Mouse (Mus musculus) intestine, postnatal 0 days (tissue): ENCODE data around the gene Ugp2. TPM values are rescaled to one million over a fixed set of nuclear protein-coding genes. Genes with fewer than 3 reads are reported as not detected.
A peak's percentile ranks its signal among the peaks of the same experiment; 100 is the strongest.
"Not testable (repeated sequence)": the region's sequence is repeated elsewhere in the genome, so short reads cannot be mapped to it uniquely, and the experiment has no call there.

Experiments used
- ATAC-seq: fragments of 200-750 bp; cut with Nextera tagmentation; 2 replicates; pipeline ENCODE4 v1.8.0; 2017; ENCODE audit warnings: mild to moderate bottlenecking, moderate TSS enrichment, moderate library complexity
- H3K27ac ChIP-seq: fragments of 300-500 bp; sonication (generic); 2 replicates; pipeline ENCODE4 v1.5.1; 2014; ENCODE audit warnings: mild to moderate bottlenecking, low read depth, low read length, moderate library complexity
- H3K27me3 ChIP-seq: fragments of 300-500 bp; sonication (generic); replicated peaks from 2 replicates; pipeline ENCODE4 v1.6.1; 2014; ENCODE audit warnings: low read length, mixed read lengths; ENCODE audit not compliant: control insufficient read depth, insufficient read depth
- H3K36me3 ChIP-seq: fragments of 300-500 bp; sonication (generic); 2 replicates; pipeline ENCODE4 v1.6.1; 2014; ENCODE audit warnings: mild to moderate bottlenecking, moderate library complexity; ENCODE audit not compliant: control insufficient read depth, insufficient read depth
- H3K4me1 ChIP-seq: fragments of 300-500 bp; sonication (generic); replicated peaks from 2 replicates; pipeline ENCODE4 v1.6.1; 2014; ENCODE audit warnings: antibody characterized with exemption, low read length, mixed read lengths; ENCODE audit not compliant: control insufficient read depth, insufficient read depth
- H3K4me2 ChIP-seq: fragments of 300-500 bp; sonication (generic); replicated peaks from 2 replicates; pipeline ENCODE4 v1.6.1; 2014; ENCODE audit warnings: low read depth, mild to moderate bottlenecking, moderate library complexity
- H3K4me3 ChIP-seq: fragments of 300-500 bp; sonication (generic); 2 replicates; pipeline ENCODE4 v1.5.1; 2014; ENCODE audit warnings: low read depth, low read length
- H3K9ac ChIP-seq: fragments of 300-500 bp; sonication (generic); 2 replicates; pipeline ENCODE4 v1.6.1; 2014; ENCODE audit warnings: mild to moderate bottlenecking, low read depth, low read length
- H3K9me3 ChIP-seq: fragments of 300-500 bp; sonication (generic); 2 replicates; pipeline ENCODE4 v1.6.1; 2016; ENCODE audit warnings: mixed run types; ENCODE audit not compliant: control insufficient read depth
- CTCF ChIP-seq: sonication (generic); IDR thresholded peaks from 2 replicates; pipeline ENCODE4 v1.5.1; 2016; ENCODE audit warnings: low read depth, mild to moderate bottlenecking, control low read depth, antibody characterized with exemption, moderate library complexity
- WGBS: fragments of 180-500 bp; shearing (Covaris S2); extraction: QIAGEN DNeasy Blood & Tissue Kit; methylation state at CpG from one replicate; pipeline ENCODE4 v1.1.7; 2014; 5-methylcytosine and 5-hydroxymethylcytosine counted together
- microRNA counts: library from miRNA; unstranded; fragments of <30 nt; microRNA quantifications from one replicate; lab custom pipeline; 2016
- microRNA-seq: library from miRNA; unstranded; fragments of <30 nt; microRNA quantifications from one replicate; pipeline ENCODE4, GENCODE M21; 2016
- polyA plus RNA-seq: library from polyadenylated mRNA; unstranded; fragments of >200 nt; fragmentation: Nextera tagmentation; extraction: Ambion mirVana; gene quantifications from 2 replicates; pipeline ENCODE4 v1.2.1, GENCODE M21; 2015

Ugp2 gene
- polyA plus RNA-seq, 1 experiment from 2014 or later = 156 TPM

DNA sequence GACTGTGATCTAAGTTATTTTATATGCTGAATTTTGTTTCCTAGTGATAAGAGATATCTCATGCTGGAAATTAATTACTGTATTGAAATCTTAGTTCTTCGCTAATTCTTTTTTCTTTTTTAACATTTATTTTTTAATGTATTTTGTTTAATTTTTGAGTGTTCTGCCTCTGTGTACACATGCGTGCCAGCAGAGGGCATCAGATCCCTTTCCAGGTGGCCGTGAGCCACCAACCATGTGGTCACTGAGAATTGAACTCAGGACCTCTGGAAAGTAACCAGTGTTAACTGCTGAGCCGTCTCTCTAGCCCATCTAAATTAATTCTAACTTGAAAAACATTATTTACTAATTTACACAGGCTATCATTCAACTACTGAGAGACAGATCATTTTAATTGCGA is 62.9 kb downstream of the Ugp2 start:
- Histone ChIP-seq H3K4me3 (no peak overlapping the region), H3K9me3 (no peaks in the 10 kb centered on the region), H3K27me3 (no peaks in the 10 kb centered on the region), H3K27ac (no peak overlapping the region), H3K4me1 (no peaks in the 10 kb centered on the region), H3K36me3 (peaks cover 42% of the 10 kb centered on the region), H3K4me2 (no peak overlapping the region), H3K9ac (no peak overlapping the region)
- ATAC-seq = no peak
- 87% methylated on average over 5 of the region's 5 CpGs for WGBS
- TF ChIP-seq CTCF = peak; percentile 70

DNA sequence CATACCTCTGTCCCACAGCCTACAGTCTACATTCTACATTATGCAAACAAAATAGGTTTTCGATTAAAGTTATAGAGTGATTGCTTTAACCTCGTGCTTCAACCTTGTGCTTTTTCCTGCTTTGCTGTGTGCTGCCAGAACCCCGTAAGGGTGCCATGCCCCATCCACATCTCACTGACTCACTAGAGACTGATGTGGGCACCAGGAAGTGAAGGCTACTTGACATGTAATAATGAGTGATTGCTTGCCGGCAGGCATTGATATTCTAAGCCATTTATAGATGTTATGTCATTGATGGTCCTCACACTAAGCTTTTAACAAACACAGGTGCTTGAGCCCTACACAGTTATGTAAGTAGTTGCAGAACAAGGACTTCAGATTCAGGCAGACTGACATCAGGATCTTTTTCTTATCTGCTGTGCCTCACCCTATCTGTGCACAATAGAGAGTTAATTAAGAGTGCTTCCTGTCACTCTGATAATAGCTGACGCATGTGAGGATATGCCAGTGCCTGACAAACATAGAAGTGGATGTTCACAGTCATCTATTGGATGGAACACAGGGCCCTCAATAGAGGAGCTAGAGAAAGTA is 63.8 kb downstream of the Ugp2 start:
- Histone ChIP-seq H3K36me3 (peaks cover 33% of the 10 kb centered on the region), H3K9ac (no peak overlapping the region), H3K4me1 (no peaks in the 10 kb centered on the region), H3K27me3 (no peaks in the 10 kb centered on the region), H3K9me3 (no peaks in the 10 kb centered on the region), H3K27ac (no peak overlapping the region), H3K4me2 (no peak overlapping the region), H3K4me3 (no peak overlapping the region)
- ATAC-seq = peak; percentile 87
- WGBS = 49% methylated on average over 5 of the region's 5 CpGs
- no peak for TF ChIP-seq CTCF

DNA sequence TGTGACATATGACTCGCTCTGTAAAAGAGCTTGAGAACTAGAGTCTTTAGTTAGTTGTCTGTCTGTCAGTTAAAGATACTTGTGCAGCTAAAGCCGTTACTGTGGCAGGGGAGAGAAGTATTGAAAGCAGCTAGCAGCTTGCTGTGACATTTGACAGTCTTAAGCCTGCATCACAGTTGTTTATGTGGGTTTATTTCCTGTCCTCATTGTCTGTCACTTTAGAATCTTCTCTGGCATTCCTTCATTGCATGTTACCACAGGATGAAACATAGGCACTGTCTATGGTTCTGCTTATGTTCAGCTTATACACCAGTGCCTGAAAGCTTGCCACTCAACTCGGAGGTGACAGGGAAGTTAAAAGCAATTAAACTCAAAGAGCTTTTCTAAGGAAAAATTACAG is 67.4 kb downstream of the Ugp2 start:
- 80% methylated on average over 3 of the region's 3 CpGs for WGBS

DNA sequence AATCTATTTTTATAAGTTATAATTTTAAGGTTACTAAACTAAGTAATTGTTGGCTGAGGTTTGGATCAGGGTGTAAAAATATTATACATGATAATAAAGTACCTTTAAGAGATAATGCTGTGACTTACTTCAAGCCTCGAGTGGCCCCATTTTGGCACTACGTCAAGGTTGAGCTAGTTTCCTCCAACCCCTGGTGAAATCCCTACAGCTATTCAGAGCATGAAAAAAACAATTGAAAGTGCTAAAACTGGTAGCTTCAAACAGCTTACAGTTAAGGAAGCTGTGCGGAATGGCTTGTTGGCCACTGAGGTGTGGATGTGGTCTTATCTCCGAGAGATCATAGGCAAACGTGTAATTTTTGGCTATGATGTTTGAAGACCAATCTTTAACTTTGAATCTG is 75.5 kb downstream of the Ugp2 start:
- no peak overlapping the region for H3K27ac ChIP-seq
- H3K4me2 ChIP-seq = no peak overlapping the region
- ATAC-seq = no peak
- TF ChIP-seq CTCF = no peak
- no peak overlapping the region for H3K9ac ChIP-seq
- no peaks in the 10 kb centered on the region for H3K9me3 ChIP-seq
- no peaks in the 10 kb centered on the region for H3K4me1 ChIP-seq
- H3K4me3 ChIP-seq = no peak overlapping the region
- H3K36me3 ChIP-seq = peaks cover 18% of the 10 kb centered on the region
- 81% methylated on average over 5 of the region's 5 CpGs for WGBS
- H3K27me3 ChIP-seq = no peaks in the 10 kb centered on the region

More for the DNA sequence above, 67.4 kb downstream of the Ugp2 start:
- H3K4me3 ChIP-seq = no peak overlapping the region
- peaks cover 34% of the 10 kb centered on the region for H3K36me3 ChIP-seq
- H3K4me1 ChIP-seq = no peaks in the 10 kb centered on the region
- H3K27ac ChIP-seq = no peak overlapping the region
- TF ChIP-seq CTCF = no peak
- H3K27me3 ChIP-seq = no peaks in the 10 kb centered on the region
- no peak overlapping the region for H3K9ac ChIP-seq
- H3K4me2 ChIP-seq = no peak overlapping the region
- no peaks in the 10 kb centered on the region for H3K9me3 ChIP-seq
- no peak for ATAC-seq

GRCm38 (mm10) chr11:21288153-21288552 is 82.8 kb downstream of the Ugp2 start:
- 91% methylated on average over 2 of the region's 2 CpGs for WGBS
- H3K36me3 ChIP-seq, ATAC-seq, H3K4me3 ChIP-seq, H3K27me3 ChIP-seq, H3K9me3 ChIP-seq, H3K9ac ChIP-seq, H3K4me1 ChIP-seq, H3K4me2 ChIP-seq, H3K27ac ChIP-seq: not testable (repeated sequence)
- TF ChIP-seq CTCF = peak; percentile 40; the same call in 1 of the 2 replicates

DNA sequence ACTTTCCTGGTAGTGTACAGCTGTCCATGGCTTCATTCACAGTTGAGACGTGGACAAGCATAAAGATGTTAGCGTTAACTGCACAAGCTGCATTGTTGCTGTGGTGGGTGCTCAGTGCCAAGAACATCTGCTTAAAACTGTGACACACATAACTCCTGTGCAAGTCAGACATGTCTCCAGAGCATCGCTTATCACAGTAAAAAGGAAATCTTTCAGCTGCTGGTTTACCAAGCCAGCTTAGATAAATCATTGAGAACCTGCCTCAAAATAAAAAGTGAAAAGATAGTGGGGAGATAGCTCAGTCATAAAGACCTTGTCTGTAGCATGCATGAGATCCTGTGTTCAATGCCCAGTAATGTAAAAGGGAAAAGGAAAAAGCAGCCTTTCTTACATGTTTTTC is 84.6 kb downstream of the Ugp2 start:
- no peaks in the 10 kb centered on the region for H3K9me3 ChIP-seq
- 82% methylated on average over 3 of the region's 3 CpGs for WGBS
- no peaks in the 10 kb centered on the region for H3K27me3 ChIP-seq
- no peaks in the 10 kb centered on the region for H3K4me1 ChIP-seq
- no peak overlapping the region for H3K9ac ChIP-seq
- no peak for ATAC-seq
- H3K36me3 ChIP-seq = peaks cover 6% of the 10 kb centered on the region; the same call in 1 of the 2 replicates
- H3K4me3 ChIP-seq = no peak overlapping the region
- no peak for TF ChIP-seq CTCF
- no peak overlapping the region for H3K4me2 ChIP-seq
- no peak overlapping the region for H3K27ac ChIP-seq

DNA sequence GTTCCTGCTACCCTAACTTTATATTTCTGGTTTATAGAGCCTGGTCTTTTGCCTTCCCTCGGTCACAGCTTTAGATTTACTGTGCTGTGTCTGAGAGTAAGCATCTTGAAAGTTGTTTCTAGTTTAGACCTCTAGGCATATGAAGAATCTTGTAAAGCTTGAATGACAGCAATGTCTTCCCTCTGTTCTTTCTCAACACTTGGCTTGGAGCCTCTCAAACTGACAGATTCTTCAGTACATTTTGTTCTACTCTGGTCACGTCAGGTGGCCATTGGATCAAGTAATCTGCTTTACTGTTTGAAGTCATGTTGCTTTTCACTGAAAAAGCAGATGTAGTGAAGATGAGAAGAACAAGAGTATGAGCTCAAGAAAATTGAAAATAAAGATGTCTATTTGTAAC is 94.8 kb downstream of the Ugp2 start:
- no peak overlapping the region for H3K4me3 ChIP-seq
- no peak for TF ChIP-seq CTCF
- H3K27me3 ChIP-seq = no peaks in the 10 kb centered on the region
- no peak for ATAC-seq
- WGBS = 95% methylated on average over 2 of the region's 2 CpGs
- H3K9me3 ChIP-seq = no peaks in the 10 kb centered on the region
- H3K9ac ChIP-seq = no peak overlapping the region
- peaks cover 20% of the 10 kb centered on the region for H3K36me3 ChIP-seq
- H3K4me2 ChIP-seq = no peak overlapping the region
- no peaks in the 10 kb centered on the region; the same call in 1 of the 2 replicates for H3K4me1 ChIP-seq
- no peak overlapping the region for H3K27ac ChIP-seq

MicroRNA genes within 50 kb of the gene (microRNA counts, 519-probe panel; counts per million panel counts)
- not detected for microRNA mmu-miR-1933-3p (lab: Ali Mortazavi, UCI)
- not detected for microRNA mmu-miR-1933-5p (lab: Ali Mortazavi, UCI)

Small RNA genes within 50 kb of the gene (microRNA-seq; reads per million reads assigned to microRNA genes)
- gene Mir1933 = 0.82 reads per million

Other genes with a start within 250 kb of the Ugp2 start
- gene Vps54, start 131.9 kb downstream of the Ugp2 start, polyA plus RNA-seq = 18.2 and 19.8 TPM in 2 replicates
- 1.4 and 2.8 TPM in 2 replicates for gene Wdpcp, start 201.0 kb upstream of the Ugp2 start, polyA plus RNA-seq
- gene Mdh1, start 201.2 kb upstream of the Ugp2 start, polyA plus RNA-seq = 779 and 782 TPM in 2 replicates